Mouse (Mus musculus) testis, adult 2 months (tissue): ENCODE results near the gene Pcyt2.

Experiments used
- CTCF ChIP-seq: fragments of 200-500 bp; IDR thresholded peaks from 2 replicates; pipeline ENCODE4 v1.5.1; 2012; ENCODE audit warnings: low read depth, mild to moderate bottlenecking, inconsistent platforms, low read length, moderate library complexity; ENCODE audit not compliant: control insufficient read depth, insufficient read depth, insufficient replicate concordance
- POLR2A ChIP-seq: fragments of 200-500 bp; IDR thresholded peaks from 2 replicates; pipeline ENCODE4 v1.6.1; 2012; ENCODE audit warnings: low read depth, mild to moderate bottlenecking, inconsistent platforms, low read length, moderate library complexity; ENCODE audit not compliant: control insufficient read depth

DNA sequence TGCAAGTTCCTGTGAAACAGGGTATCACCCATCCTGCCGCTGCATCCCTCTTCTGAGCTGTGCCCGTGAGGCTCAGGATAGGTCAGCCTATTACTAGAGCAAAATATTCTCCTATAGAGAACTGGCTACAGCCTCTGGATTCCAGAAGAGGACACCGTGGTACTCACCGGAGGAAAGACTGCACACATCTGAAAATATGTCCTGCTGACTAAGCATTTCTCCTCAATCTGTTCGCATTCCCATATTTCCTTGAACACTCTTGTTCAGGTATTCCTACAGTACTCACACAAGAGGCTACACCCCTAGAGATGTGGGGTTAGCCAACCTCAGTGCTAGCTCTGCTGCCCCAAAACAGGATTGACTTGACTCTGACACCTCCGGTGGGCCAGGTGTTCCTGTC, 49.4 kb downstream of the Pcyt2 start:
- no peak for TF ChIP-seq CTCF
- no peak for TF ChIP-seq POLR2A
